Mouse (Mus musculus): ENCODE measurements around the gene Prkg1. TPM values are rescaled to one million over a fixed set of nuclear protein-coding genes. Genes with fewer than 3 reads are reported as not detected.

Gene Prkg1
- polyA plus RNA-seq, 1 experiment from 2014 or later = 0.76 TPM

DNA sequence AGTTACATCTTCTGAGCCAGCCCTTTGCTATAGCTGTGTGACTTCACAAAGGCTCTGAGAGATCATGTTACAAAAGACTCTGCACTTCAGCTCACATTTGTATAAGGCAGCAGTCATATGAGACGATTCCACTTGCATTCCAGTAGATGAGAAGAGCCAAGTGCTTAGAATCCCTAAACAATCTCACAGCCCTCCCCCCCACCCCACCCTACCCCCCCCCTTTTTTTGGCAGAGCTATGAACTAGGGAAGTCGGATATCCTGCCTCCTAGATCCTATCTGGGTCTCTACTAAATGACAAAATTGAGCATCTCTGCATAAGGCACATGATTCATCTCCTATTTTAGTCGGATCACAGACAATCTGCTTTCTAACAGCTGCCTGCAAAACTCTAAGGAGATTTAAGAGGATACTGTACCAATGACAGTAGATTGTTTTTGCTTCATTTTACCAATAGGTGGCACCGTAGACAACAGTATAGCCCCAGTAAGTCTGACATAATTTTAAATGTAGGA is 921.7 kb downstream of the Prkg1 start:
- no peaks in the 10 kb centered on the region for H3K27me3 ChIP-seq
- H3K27ac ChIP-seq (replicated peaks) = no peak overlapping the region
- no peak overlapping the region for H3K9ac ChIP-seq
- H3K4me2 ChIP-seq = no peak overlapping the region
- ATAC-seq (ENCODE audit: insufficient read depth) = no peak
- H3K9me3 ChIP-seq (replicated peaks) = no peaks in the 10 kb centered on the region
- WGBS (ENCODE audit: insufficient replicate concordance) = 5% methylated on average over 4 of the region's 4 CpGs
- H3K36me3 ChIP-seq (replicated peaks) = no peaks in the 10 kb centered on the region
- H3K4me3 ChIP-seq (replicated peaks) = no peak overlapping the region
- no peaks in the 10 kb centered on the region for H3K4me1 ChIP-seq (replicated peaks)

DNA sequence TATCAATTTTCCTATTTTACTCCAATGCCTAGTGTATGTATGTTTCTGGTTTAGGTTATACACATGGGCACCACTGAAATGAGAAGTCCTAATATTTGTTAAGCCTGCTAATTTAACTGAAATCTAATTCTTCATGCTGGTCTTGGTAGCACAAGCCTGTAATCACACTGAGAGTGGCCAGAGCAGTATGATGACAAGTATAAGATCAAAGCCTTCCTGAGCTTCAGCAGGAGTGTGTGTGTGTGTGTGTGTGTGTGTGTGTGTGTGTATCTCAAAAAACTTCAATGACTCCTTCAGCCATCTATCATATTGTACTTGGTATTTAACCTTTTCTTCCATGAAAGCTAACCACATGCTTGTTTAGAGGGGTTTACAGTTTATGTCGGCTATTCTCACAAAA is 922.2 kb downstream of the Prkg1 start:
- H3K4me3 ChIP-seq (replicated peaks) = no peak overlapping the region
- H3K9me3 ChIP-seq (replicated peaks) = no peaks in the 10 kb centered on the region
- no peaks in the 10 kb centered on the region for H3K27me3 ChIP-seq
- no peak for ATAC-seq (ENCODE audit: insufficient read depth)
- no peak overlapping the region for H3K27ac ChIP-seq (replicated peaks)
- no peak overlapping the region for H3K4me2 ChIP-seq
- H3K4me1 ChIP-seq (replicated peaks) = no peaks in the 10 kb centered on the region
- no peaks in the 10 kb centered on the region for H3K36me3 ChIP-seq (replicated peaks)
- H3K9ac ChIP-seq = no peak overlapping the region
- WGBS (ENCODE audit: insufficient replicate concordance) = 58% methylated on average over 1 of the region's 1 CpGs

GRCm38 (mm10) chr19:30833045-30833651 is 931.7 kb downstream of the Prkg1 start:
- Histone ChIP-seq H3K4me3 (replicated peaks) (no peak overlapping the region), H3K27ac (replicated peaks) (no peak overlapping the region), H3K4me1 (replicated peaks) (no peaks in the 10 kb centered on the region), H3K9ac (no peak overlapping the region), H3K27me3 (no peaks in the 10 kb centered on the region), H3K36me3 (replicated peaks) (no peaks in the 10 kb centered on the region), H3K4me2 (no peak overlapping the region), H3K9me3 (replicated peaks) (no peaks in the 10 kb centered on the region)
- no peak for ATAC-seq (ENCODE audit: insufficient read depth)
- 50% methylated on average over 1 of the region's 1 CpGs for WGBS (ENCODE audit: insufficient replicate concordance)

DNA sequence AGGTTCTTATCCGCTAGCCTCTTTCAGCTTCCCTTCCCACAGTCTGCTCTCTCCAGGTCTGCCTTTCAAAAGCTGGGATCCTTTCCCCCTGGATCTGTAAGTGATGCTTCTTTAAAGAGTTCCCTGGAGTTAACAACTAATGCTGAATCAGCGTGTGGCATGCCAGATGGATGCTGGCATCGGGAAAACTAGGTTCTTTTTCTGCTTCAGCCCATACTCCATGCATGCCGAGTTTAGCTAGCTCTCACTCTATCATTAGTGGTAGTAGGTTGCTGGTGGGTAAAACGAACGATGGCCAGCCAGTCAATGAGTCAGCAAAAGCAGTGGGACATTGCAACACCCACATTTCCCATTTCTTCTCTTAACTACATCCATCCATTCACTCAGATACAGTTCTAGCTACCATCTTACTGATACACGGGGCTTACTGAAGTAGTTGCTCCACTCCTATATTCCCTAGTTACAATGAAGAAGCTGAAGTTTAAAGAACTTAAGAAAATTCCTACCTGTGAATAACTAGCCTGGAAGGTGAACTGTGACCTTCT is 935.5 kb downstream of the Prkg1 start:
- Histone ChIP-seq H3K4me2 (no peak overlapping the region), H3K27me3 (no peaks in the 10 kb centered on the region), H3K4me1 (replicated peaks) (no peaks in the 10 kb centered on the region), H3K4me3 (replicated peaks) (no peak overlapping the region), H3K36me3 (replicated peaks) (no peaks in the 10 kb centered on the region), H3K9ac (no peak overlapping the region), H3K9me3 (replicated peaks) (no peaks in the 10 kb centered on the region), H3K27ac (replicated peaks) (no peak overlapping the region)
- 51% methylated on average over 7 of the region's 7 CpGs for WGBS (ENCODE audit: insufficient replicate concordance)
- no peak for ATAC-seq (ENCODE audit: insufficient read depth)

- Histone ChIP-seq H3K4me3 (replicated peaks) (no peak overlapping the region), H3K4me2 (no peak overlapping the region), H3K27me3 (no peaks in the 10 kb centered on the region), H3K9ac (no peak overlapping the region), H3K27ac (replicated peaks) (no peak overlapping the region), H3K36me3 (replicated peaks) (no peaks in the 10 kb centered on the region), H3K4me1 (replicated peaks) (no peaks in the 10 kb centered on the region), H3K9me3 (replicated peaks) (no peaks in the 10 kb centered on the region)
- ATAC-seq (ENCODE audit: insufficient read depth) = no peak
- WGBS (ENCODE audit: insufficient replicate concordance) = 54% methylated on average over 3 of the region's 3 CpGs
Measured at GRCm38 (mm10) chr19:30827820-30828219, 937.0 kb downstream of the Prkg1 start.

- H3K27me3 ChIP-seq = no peaks in the 10 kb centered on the region
- no peak overlapping the region for H3K9ac ChIP-seq
- no peaks in the 10 kb centered on the region for H3K4me1 ChIP-seq (replicated peaks)
- H3K9me3 ChIP-seq (replicated peaks) = no peaks in the 10 kb centered on the region
- H3K4me2 ChIP-seq = no peak overlapping the region
- 32% methylated on average over 2 of the region's 2 CpGs for WGBS (ENCODE audit: insufficient replicate concordance)
- no peak overlapping the region for H3K4me3 ChIP-seq (replicated peaks)
- H3K27ac ChIP-seq (replicated peaks) = no peak overlapping the region
- H3K36me3 ChIP-seq (replicated peaks) = no peaks in the 10 kb centered on the region
- no peak for ATAC-seq (ENCODE audit: insufficient read depth)
Measured at GRCm38 (mm10) chr19:30826106-30826505, 938.7 kb downstream of the Prkg1 start.

DNA sequence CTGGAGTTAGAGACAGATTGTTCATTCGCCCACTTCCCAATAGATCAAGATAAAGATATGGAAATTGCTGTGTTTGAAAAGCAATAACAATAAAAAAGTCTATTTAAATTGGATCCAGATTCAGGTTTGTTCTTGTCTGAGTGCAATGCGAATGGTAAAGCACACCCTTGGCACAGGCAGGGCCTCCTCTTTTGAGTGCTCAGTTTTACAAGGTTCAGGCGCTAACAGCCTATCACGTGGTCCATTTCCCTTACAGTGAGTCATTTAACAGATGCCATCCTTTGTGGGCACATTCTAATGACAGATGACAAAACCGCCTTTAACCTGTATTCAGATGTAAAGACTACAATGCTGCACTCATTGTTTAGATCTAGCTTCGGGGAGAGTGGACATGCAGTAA is 949.2 kb downstream of the Prkg1 start:
- no peak overlapping the region for H3K4me2 ChIP-seq
- no peaks in the 10 kb centered on the region for H3K9me3 ChIP-seq (replicated peaks)
- no peak overlapping the region for H3K4me3 ChIP-seq (replicated peaks)
- 58% methylated on average over 6 of the region's 6 CpGs for WGBS (ENCODE audit: insufficient replicate concordance)
- H3K27me3 ChIP-seq = no peaks in the 10 kb centered on the region
- H3K36me3 ChIP-seq (replicated peaks) = no peaks in the 10 kb centered on the region
- no peak overlapping the region for H3K9ac ChIP-seq
- H3K27ac ChIP-seq (replicated peaks) = no peak overlapping the region
- H3K4me1 ChIP-seq (replicated peaks) = no peaks in the 10 kb centered on the region
- no peak for ATAC-seq (ENCODE audit: insufficient read depth)

DNA sequence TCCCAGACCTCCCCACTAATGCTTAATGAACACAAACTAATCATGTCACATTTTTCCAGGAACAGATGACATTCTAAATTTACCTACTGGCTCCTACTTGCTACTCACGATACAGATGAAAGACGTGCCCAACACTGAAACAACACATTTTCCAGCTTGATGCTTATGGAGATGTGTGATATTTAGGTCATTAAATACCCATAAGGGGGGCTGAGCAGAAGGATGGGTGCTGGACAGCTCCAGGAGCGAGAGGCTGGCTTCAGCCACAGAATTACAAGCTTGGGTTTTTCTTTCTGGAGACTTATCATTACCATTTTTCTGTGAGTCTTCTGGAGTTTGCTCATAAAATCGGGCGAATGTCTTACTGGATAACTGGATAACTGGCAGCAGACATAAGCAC is 958.6 kb downstream of the Prkg1 start:
- 60% methylated on average over 5 of the region's 5 CpGs for WGBS (ENCODE audit: insufficient replicate concordance)
- Histone ChIP-seq H3K36me3 (replicated peaks) (no peaks in the 10 kb centered on the region), H3K4me3 (replicated peaks) (no peak overlapping the region), H3K27ac (replicated peaks) (no peak overlapping the region), H3K4me1 (replicated peaks) (no peaks in the 10 kb centered on the region), H3K9ac (no peak overlapping the region), H3K4me2 (no peak overlapping the region), H3K27me3 (no peaks in the 10 kb centered on the region), H3K9me3 (replicated peaks) (no peaks in the 10 kb centered on the region)
- ATAC-seq (ENCODE audit: insufficient read depth) = no peak

DNA sequence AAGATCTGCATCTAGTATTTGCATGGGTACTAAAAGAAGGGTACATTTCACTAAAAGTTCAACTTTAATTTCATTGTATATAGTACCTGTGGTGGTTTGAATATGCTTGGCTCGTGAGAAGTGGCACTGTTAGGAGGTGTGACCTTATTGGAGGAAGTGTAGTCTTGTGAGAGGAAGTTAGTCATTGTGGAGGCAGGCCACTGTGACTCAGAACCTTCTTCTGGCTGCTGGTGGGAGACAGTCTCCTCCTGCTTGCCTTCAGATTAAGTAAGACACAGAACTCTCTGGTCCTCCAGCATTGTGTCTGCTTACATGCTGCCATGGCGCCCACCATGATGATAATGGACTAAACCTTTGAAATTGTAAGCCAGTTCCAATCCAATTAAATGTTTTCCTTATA is 984.0 kb downstream of the Prkg1 start:
- 32% methylated on average over 2 of the region's 2 CpGs for WGBS (ENCODE audit: insufficient replicate concordance)

GRCm38 (mm10) chr19:30768316-30768715 is 996.5 kb downstream of the Prkg1 start:
- WGBS (ENCODE audit: insufficient replicate concordance) = 38% methylated on average over 1 of the region's 1 CpGs
- ATAC-seq (ENCODE audit: insufficient read depth) = no peak
- Histone ChIP-seq H3K27ac (replicated peaks) (no peak overlapping the region), H3K9me3 (replicated peaks) (no peaks in the 10 kb centered on the region), H3K36me3 (replicated peaks) (no peaks in the 10 kb centered on the region), H3K4me3 (replicated peaks) (no peak overlapping the region), H3K9ac (no peak overlapping the region), H3K27me3 (no peaks in the 10 kb centered on the region), H3K4me1 (replicated peaks) (no peaks in the 10 kb centered on the region), H3K4me2 (no peak overlapping the region)

More for the DNA sequence above, 984.0 kb downstream of the Prkg1 start:
- no peaks in the 10 kb centered on the region for H3K27me3 ChIP-seq
- no peaks in the 10 kb centered on the region for H3K9me3 ChIP-seq (replicated peaks)
- no peak overlapping the region for H3K4me2 ChIP-seq
- no peak overlapping the region for H3K9ac ChIP-seq
- H3K4me3 ChIP-seq (replicated peaks) = no peak overlapping the region
- no peaks in the 10 kb centered on the region for H3K36me3 ChIP-seq (replicated peaks)
- H3K27ac ChIP-seq (replicated peaks) = no peak overlapping the region
- ATAC-seq (ENCODE audit: insufficient read depth) = no peak
- H3K4me1 ChIP-seq (replicated peaks) = no peaks in the 10 kb centered on the region

- Histone ChIP-seq H3K4me2 (no peak overlapping the region), H3K27ac (replicated peaks) (no peak overlapping the region), H3K36me3 (replicated peaks) (no peaks in the 10 kb centered on the region), H3K4me3 (replicated peaks) (no peak overlapping the region), H3K9me3 (replicated peaks) (no peaks in the 10 kb centered on the region), H3K4me1 (replicated peaks) (no peaks in the 10 kb centered on the region), H3K27me3 (no peaks in the 10 kb centered on the region), H3K9ac (no peak overlapping the region)
- no peak for ATAC-seq (ENCODE audit: insufficient read depth)
Measured at GRCm38 (mm10) chr19:30744426-30744825, 1020.4 kb downstream of the Prkg1 start.

GRCm38 (mm10) chr19:30699130-30699529 is 1065.7 kb downstream of the Prkg1 start:
- Histone ChIP-seq H3K36me3 (replicated peaks) (no peaks in the 10 kb centered on the region), H3K9me3 (replicated peaks) (no peaks in the 10 kb centered on the region), H3K27me3 (no peaks in the 10 kb centered on the region), H3K4me1 (replicated peaks) (no peaks in the 10 kb centered on the region), H3K9ac (no peak overlapping the region), H3K27ac (replicated peaks) (no peak overlapping the region), H3K4me3 (replicated peaks) (no peak overlapping the region), H3K4me2 (no peak overlapping the region)
- no peak for ATAC-seq (ENCODE audit: insufficient read depth)
- WGBS (ENCODE audit: insufficient replicate concordance) = 59% methylated on average over 5 of the region's 5 CpGs

Measured in liver, embryonic 15.5 days (tissue).